Mouse (Mus musculus): Measurements from ENCODE around the gene Cbx6. TPM values are rescaled to one million over a fixed set of nuclear protein-coding genes. Genes with fewer than 3 reads are reported as not detected.
A peak's percentile ranks its signal among the peaks of the same experiment; 100 is the strongest.

Gene Cbx6
- total RNA-seq (2021) = 10 to 100 TPM; 27.9 to 33.5 TPM

GRCm38 (mm10) chr15:79834130-79834880, at the start of gene Cbx6, which contains the start of gene Npcd:
Gene Cbx6, minus strand, starts transcription at chr15:79834688.
Gene Npcd, minus strand, starts transcription at chr15:79834237.
- DNase-seq (ENCODE audit: low spot score) = peak; percentile 94

GRCm38 (mm10) chr15:79883352-79883822, 48.9 kb upstream of the Cbx6 start:
- intact Hi-C loops (cut with DNase I) = loop anchor here (2.0 kb wide), 1 partner anchor 53 kb away; no protein-coding TSS in a partner anchor

More at GRCm38 (mm10) chr15:79834130-79834880, at the start of gene Cbx6, which contains the start of gene Npcd:
- intact Hi-C loops (cut with DNase I) = loop anchor here (5.0 kb wide), 2 partner anchors 93 to 238 kb away; no protein-coding TSS in a partner anchor

GRCm38 (mm10) chr15:79882623-79883267, 48.3 kb upstream of the Cbx6 start:
- DNase-seq (ENCODE audit: low spot score) = no peak

More at GRCm38 (mm10) chr15:79883352-79883822, 48.9 kb upstream of the Cbx6 start:
- peak; percentile 92 for DNase-seq (ENCODE audit: low spot score)

GRCm38 (mm10) chr15:79880477-79880876, 46.0 kb upstream of the Cbx6 start:
- DNase-seq (ENCODE audit: low spot score) = no peak
- intact Hi-C loops (cut with DNase I) = no loop called here

More at GRCm38 (mm10) chr15:79882623-79883267, 48.3 kb upstream of the Cbx6 start:
- intact Hi-C loops (cut with DNase I) = loop anchor here (2.0 kb wide), 1 partner anchor 52 kb away; no protein-coding TSS in a partner anchor

- intact Hi-C loops (cut with DNase I) = no loop called here
- peak; percentile 84 for DNase-seq (ENCODE audit: low spot score)
Observed at GRCm38 (mm10) chr15:79879319-79879718, 44.8 kb upstream of the Cbx6 start.

- no peak for DNase-seq (ENCODE audit: low spot score)
- intact Hi-C loops (cut with DNase I) = no loop called here
Observed at GRCm38 (mm10) chr15:79878725-79879136, 44.2 kb upstream of the Cbx6 start.

- intact Hi-C loops (cut with DNase I) = no loop called here
- no peak for DNase-seq (ENCODE audit: low spot score)
Observed at GRCm38 (mm10) chr15:79875261-79875995, 40.9 kb upstream of the Cbx6 start.

GRCm38 (mm10) chr15:79873995-79874394, 39.5 kb upstream of the Cbx6 start:
- intact Hi-C loops (cut with DNase I) = no loop called here
- no peak for DNase-seq (ENCODE audit: low spot score)

- intact Hi-C loops (cut with DNase I) = no loop called here
- no peak for DNase-seq (ENCODE audit: low spot score)
Observed at GRCm38 (mm10) chr15:79873545-79873944, 39.1 kb upstream of the Cbx6 start.

- no peak for DNase-seq (ENCODE audit: low spot score)
- intact Hi-C loops (cut with DNase I) = no loop called here
Observed at GRCm38 (mm10) chr15:79867260-79868002, 32.9 kb upstream of the Cbx6 start.

- intact Hi-C loops (cut with DNase I) = no loop called here
- no peak for DNase-seq (ENCODE audit: low spot score)
Observed at GRCm38 (mm10) chr15:79859821-79860220, 25.3 kb upstream of the Cbx6 start.

- DNase-seq (ENCODE audit: low spot score) = no peak
Observed at GRCm38 (mm10) chr15:79858979-79859378, 24.5 kb upstream of the Cbx6 start.

GRCm38 (mm10) chr15:79850143-79850542, 15.7 kb upstream of the Cbx6 start:
- no peak for DNase-seq (ENCODE audit: low spot score)
- intact Hi-C loops (cut with DNase I) = no loop called here

More at GRCm38 (mm10) chr15:79858979-79859378, 24.5 kb upstream of the Cbx6 start:
- intact Hi-C loops (cut with DNase I) = no loop called here

GRCm38 (mm10) chr15:79847100-79847499, 12.6 kb upstream of the Cbx6 start:
- intact Hi-C loops (cut with DNase I) = no loop called here
- peak; percentile 44 for DNase-seq (ENCODE audit: low spot score)

- DNase-seq (ENCODE audit: low spot score) = no peak
- intact Hi-C loops (cut with DNase I) = no loop called here
Observed at GRCm38 (mm10) chr15:79845986-79846385, 11.5 kb upstream of the Cbx6 start.

GRCm38 (mm10) chr15:79842985-79843384, 8.5 kb upstream of the Cbx6 start:
- intact Hi-C loops (cut with DNase I) = no loop called here
- no peak for DNase-seq (ENCODE audit: low spot score)

- intact Hi-C loops (cut with DNase I) = no loop called here
- DNase-seq (ENCODE audit: low spot score) = no peak
Observed at GRCm38 (mm10) chr15:79840281-79840680, 5.8 kb upstream of the Cbx6 start.

GRCm38 (mm10) chr15:79834881-79835260, 383 bp upstream of the Cbx6 start:
- intact Hi-C loops (cut with DNase I) = loop anchor here (5.0 kb wide), 2 partner anchors 92 to 237 kb away; no protein-coding TSS in a partner anchor

More at GRCm38 (mm10) chr15:79834881-79835260, 383 bp upstream of the Cbx6 start:
- DNase-seq (ENCODE audit: low spot score) = no peak
